Mouse (Mus musculus) thymus, postnatal 0 days (tissue): ENCODE data around the gene Aldh16a1. TPM values are rescaled to one million over a fixed set of nuclear protein-coding genes. Genes with fewer than 3 reads are reported as not detected.
A peak's percentile ranks its signal among the peaks of the same experiment; 100 is the strongest.

Source experiments
- DNase-seq: peaks from one replicate; pipeline ENCODE4 v3.0.0-alpha.2; 2015; ENCODE audit warnings: low spot score
- polyA plus RNA-seq: library from polyadenylated mRNA; unstranded; fragments of >200 nt; fragmentation: Nextera tagmentation; extraction: Ambion mirVana; gene quantifications from 2 replicates; pipeline ENCODE4 v1.2.1, GENCODE M21; 2015

Aldh16a1 gene
- polyA plus RNA-seq, 1 experiment from 2014 or later = 41.6 TPM

- no peak for DNase-seq
Measured at GRCm38 (mm10) chr7:45179469-45179868, 25.1 kb upstream of the Aldh16a1 start, which contains the start of gene Gfy. TSS of gene Gfy (minus strand) at chr7:45179569.

DNA sequence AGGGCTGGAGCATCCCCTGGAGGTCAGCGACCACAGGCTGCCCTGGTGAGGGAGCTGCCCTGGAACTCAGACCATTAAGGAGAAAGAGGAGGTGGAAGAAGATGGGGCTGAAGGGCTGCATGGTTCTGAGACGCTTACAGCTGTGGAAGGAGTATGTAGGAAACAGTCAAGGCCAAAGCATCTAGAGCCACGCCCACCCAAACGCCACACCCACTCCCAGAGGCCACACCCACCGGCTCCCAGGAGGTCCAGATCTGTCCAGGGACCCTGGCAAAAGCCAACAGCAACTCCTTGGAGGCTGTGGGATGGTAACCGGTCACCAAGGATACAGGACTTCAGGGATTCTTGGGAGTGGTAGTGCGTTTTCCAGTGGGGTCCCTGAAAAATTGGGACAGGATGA lies 24.2 kb upstream of the Aldh16a1 start:
- no peak for DNase-seq

DNA sequence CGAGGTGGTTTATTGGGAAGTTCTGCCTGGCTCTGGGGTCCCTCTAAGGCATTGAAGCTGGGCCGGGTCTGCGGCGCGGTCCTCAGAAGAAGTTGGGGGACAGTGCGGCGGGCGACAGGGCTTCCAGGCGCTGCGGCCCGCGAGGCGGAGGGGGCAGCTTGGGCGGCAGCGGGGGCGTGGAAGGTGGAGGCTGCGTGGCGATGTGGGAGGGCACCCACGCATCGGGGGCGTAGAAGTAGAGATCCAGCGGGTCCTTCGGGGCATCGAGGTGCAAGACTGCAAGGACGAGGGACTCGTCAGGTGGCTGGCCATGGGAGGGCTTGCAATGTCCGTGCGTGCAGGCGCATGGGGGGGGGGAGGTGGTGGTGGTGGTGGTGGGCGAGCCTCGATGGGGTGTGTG lies 22.0 kb upstream of the Aldh16a1 start:
- no peak for DNase-seq

DNA sequence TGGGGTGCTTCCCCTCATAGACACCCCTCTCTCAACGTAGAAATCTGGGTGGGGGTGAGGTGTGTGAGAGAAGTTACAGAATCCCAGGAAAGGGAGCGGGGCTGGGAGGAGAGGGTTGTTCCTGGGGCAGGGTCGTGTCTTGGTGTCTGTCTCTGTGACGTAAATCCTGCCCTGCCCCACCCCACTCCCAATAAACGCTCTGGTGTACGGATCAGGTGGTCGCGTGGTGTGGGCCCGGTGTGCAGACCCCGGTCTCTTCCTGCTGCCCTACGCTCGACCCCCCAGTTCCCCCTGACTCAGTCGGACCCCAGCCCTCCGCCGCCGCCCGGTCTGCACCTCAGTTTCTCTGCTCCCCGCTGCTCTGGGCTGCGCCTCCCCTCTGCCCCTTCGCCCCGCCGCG lies 21.5 kb upstream of the Aldh16a1 start:
- no peak for DNase-seq

GRCm38 (mm10) chr7:45175398-45175797 lies 21.0 kb upstream of the Aldh16a1 start:
- no peak for DNase-seq

GRCm38 (mm10) chr7:45174567-45175280 lies 20.3 kb upstream of the Aldh16a1 start:
- no peak for DNase-seq

DNA sequence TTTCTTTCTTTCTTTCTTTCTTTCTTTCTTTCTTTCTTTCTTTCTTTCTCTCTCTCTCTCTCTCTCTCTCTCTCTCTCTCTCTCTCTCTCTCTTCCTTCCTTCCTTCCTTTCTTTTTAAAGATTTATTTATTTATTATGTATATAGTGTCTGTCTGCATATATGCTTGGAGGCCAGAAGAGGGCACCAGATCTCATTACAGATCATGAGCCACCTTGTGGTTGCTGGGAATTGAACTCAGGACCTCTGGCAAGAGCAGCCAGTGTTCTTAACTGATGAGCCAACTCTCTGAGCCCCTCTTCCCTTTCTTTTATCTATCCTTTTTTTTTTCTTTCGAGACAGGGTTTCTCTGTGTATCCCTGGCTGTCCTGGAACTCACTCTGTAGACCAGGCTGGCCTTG lies 19.4 kb upstream of the Aldh16a1 start:
- DNase-seq = peak; percentile 54

DNA sequence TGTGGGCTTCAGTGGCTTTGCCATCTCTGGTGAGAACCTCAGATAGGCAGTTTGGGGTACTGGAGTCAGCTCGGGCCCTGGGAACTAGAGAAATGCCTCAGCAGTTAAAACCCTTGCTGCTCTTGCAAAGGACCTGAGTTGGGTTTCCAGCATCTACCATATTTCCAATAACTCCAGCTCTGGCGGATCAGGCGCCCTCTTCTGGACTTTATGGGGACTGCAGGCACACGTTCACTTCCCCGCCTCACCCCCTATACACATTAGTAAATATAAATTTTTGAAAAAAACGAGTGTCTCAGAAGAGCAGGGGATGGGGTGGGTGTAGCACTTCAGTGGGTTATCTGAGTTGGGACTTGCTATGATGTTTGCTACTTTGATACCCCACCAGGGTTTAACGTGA lies 18.6 kb upstream of the Aldh16a1 start:
- peak; percentile 34 for DNase-seq

DNA sequence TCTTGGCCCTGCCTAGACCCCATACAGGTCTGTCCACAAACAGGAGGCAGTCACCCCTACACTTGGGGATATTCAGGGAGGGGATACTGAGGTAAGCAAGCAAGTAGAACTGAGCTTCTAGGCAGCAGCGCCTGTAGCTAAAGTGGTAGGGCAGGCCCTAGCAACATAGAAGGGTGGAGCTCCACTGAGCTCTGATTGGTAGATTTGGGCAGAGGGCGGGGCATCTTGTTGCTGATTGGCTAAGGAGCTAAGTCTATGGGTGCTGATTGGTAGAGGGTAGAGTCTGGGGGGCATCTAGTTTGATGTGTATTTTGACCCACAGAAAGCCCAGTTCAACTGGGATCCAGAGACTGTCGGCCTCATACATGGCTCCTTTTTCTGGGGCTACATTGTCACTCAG lies 15.1 kb upstream of the Aldh16a1 start:
- no peak for DNase-seq

DNA sequence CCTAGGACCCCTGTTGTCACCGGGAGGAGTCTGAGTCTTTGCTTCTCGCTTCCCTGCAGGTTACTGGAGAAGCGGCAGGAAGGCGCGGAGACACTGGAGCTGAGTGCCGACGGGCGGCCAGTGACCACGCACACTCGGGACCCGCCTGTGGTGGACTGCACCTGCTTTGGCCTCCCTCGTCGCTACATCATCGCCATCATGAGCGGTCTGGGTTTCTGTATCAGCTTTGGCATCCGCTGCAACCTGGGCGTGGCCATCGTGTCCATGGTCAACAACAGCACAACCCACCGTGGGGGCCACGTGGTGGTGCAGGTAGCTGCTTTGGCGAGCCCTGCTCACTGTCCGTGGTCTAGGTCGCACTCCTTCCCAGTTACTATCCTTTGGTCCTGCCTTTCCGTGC lies 14.3 kb upstream of the Aldh16a1 start:
- DNase-seq = no peak

DNA sequence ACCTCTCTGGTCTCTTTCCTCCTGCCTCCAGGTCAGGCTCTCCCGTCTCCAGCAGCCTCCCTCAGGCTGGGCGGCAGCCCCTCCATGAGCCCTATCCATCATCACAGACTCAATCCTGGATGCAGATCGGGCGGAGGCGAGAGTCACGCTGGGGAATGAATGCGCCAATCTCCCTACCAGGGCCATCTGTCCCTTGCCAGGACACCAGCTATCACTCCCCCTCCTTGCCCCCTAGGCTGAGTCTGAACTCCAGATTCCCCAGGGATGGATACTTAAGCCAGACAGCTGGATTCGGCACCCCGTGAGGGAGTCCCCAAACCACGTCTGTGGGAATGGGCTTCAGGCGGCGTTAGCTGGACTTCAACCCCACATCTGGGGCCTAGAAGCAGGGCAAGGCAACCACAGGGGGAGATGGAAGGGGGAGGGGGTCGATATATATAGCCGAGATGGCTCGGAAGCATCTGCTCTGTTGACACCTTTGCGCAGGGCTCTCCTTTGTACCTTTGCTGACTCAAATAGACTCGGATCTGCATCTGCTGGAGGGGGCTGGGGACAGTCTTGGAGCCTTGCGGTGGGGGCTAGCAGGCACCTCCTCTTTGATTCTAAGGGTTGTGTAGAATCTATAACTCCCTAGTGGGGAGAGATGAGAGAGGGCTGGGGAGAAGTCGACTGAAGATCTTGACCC lies 13.5 kb upstream of the Aldh16a1 start:
- no peak for DNase-seq

- no peak for DNase-seq
Measured at GRCm38 (mm10) chr7:45166950-45167401, 12.6 kb upstream of the Aldh16a1 start.

DNA sequence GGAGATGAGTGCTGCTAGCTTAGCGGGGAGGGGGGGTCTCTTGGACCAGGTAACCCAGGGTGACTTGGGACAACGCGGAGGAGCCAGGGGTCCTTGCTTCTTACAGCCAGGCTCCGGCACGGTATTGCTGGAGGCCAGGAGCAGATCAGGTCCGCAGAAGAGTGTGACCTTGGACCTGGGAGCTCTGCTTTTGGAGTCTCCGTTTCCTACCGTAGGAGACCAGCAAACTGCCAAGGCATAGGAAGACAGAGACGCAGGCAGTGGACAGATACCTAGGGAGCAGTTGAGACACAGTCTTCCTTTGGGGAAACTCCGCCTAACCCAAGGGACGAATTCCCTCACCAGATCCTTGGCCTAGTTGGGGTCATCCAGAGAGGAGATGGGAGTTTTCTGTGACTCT lies 11.3 kb upstream of the Aldh16a1 start:
- DNase-seq = no peak

GRCm38 (mm10) chr7:45164833-45165232 lies 10.4 kb upstream of the Aldh16a1 start:
- no peak for DNase-seq

- peak; percentile 26 for DNase-seq
Measured at GRCm38 (mm10) chr7:45163735-45164490, 9.5 kb upstream of the Aldh16a1 start, which contains the start of gene Slc17a7. TSS of gene Slc17a7 (plus strand) at chr7:45163949.

DNA sequence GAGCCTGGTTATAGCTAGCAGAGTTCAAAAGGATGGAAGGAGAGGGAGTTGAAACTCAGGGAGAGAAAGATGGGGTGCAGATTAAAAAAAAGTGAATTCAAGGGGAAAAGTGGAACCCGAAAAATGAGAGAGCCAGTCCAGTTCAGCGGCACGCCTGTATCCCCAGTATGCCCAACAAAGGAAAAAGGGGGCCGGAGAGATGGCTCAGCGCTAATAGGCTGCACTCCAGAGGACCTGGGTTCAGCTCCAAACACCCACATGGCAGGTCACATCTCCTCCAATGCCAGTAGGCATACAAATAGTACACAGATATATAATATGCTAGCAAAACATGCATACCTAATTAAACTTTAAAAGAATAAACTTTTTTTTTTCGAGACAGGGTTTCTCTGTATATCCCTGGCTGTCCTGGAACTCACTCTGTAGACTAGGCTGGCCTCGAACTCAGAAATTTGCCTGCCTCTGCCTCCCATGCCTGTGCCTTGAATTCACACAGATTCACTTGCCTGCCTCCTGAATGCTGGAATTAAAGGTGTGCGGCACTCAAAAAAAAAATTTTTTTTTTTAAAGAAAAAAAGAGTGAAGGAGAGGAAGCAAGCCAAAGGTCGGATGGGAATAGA lies 8.7 kb upstream of the Aldh16a1 start:
- DNase-seq = no peak

DNA sequence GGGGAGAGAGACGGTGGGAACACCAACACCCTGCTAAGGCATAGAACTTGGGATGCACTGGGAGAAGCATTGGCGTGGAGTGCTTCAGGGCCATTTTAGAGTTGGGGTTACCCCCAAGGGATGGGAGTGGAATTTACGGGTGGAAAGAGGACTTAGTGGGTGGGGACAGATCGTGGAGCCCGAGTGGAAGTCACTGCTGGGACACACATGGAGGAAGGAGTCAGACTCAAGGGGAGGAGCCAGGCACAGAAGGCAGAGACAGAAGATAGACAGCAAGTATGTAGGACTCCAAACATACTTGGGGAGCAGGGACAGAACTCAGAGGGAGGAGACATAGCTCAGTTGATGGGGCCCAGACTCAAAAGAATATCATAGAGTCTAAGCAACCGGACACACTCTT lies 8.2 kb upstream of the Aldh16a1 start:
- DNase-seq = no peak

GRCm38 (mm10) chr7:45161612-45162473 lies 7.5 kb upstream of the Aldh16a1 start:
- peak; percentile 87 for DNase-seq

DNA sequence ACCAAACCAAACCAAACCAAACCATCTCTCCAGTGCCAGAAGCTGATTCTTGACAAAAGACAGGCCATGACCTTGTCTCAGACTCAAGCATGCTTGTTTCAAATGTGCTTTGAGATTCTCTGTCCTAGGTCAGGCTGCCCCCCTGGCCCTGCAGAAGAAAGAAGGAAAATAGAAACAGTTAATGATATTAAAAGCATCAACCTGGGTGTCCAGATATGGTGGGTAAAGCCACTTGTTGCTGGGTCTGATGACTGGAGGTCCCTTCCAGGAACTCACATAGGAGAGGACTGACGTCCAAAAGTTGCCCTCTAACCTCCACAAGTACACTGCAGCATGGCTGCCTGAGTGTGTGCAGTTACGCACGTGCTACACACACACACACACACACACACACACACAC lies 6.5 kb upstream of the Aldh16a1 start:
- DNase-seq = no peak

DNA sequence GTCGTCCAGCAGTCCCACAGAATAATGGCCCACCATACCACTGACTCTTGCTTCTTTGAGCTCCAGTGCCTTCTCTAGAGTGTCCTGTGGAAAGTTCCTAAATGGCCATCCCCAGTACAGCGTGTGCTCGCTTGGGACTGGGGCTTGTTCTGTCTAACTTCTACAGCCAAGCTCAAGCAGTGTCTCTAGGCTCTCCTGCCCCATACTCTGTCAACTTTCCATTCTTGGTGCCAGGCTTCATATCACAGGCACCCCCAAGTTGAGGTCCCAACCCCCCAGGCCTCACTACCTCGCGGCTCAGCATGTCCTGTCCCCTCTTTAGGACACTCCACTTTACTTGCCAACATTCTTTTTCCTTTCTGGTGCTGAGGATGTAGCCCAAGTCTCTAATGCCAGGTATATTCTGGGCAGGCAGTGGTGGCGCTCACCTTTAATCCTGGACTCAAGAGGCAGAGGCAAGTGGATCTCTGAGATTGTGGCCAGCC lies 6.0 kb upstream of the Aldh16a1 start:
- DNase-seq = no peak

- no peak for DNase-seq
Measured at GRCm38 (mm10) chr7:45158991-45159390, 4.6 kb upstream of the Aldh16a1 start.
